Mouse (Mus musculus) olfactory bulb, adult 2 months (tissue): Measurements from ENCODE around the gene Nop14.

Source experiments
- CTCF ChIP-seq: fragments of 200-500 bp; IDR thresholded peaks from 2 replicates; pipeline ENCODE4 v1.5.1; 2012; ENCODE audit warnings: low read depth, mild to moderate bottlenecking, low read length, moderate library complexity; ENCODE audit not compliant: insufficient read depth
- POLR2A ChIP-seq: fragments of 200-500 bp; IDR thresholded peaks from 2 replicates; pipeline ENCODE4 v1.6.1; 2012; ENCODE audit warnings: mild to moderate bottlenecking, low read depth, low read length, moderate library complexity; ENCODE audit not compliant: insufficient read depth

GRCm38 (mm10) chr5:34663231-34663630 is 3.3 kb upstream of the Nop14 start:
- no peak for TF ChIP-seq CTCF
- no peak for TF ChIP-seq POLR2A
